ENCODE assay signal across 9 mouse cellular contexts in the genomic region with DNA sequence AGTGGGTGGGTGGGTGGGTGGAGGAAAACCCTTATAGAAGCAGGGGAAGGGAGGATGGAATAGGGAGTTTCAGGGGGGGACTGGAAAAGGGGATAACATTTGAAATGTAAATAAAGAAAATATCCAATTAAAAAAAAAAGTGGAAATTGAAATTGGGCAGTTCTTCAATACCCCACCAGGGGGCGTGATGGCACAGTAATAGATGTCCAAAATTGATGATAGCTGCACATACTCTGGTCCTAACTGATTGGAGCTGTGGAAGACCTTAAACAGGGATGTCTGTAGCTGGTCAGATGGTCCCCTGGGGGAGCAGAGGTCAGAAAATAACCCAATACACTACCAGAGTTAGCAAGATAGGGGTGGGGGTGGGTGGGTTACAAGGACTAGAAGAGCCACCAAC. TPM values are rescaled to one million over a fixed set of nuclear protein-coding genes. Genes with fewer than 3 reads are reported as not detected.
DNase-seq lines count a peak whose midpoint lies in the region; ATAC-seq and TF ChIP-seq lines count a peak whose summit lies in the region.
"Had no signal": no experiment of that assay in that cellular context is flagged by ENCODE, and none has a peak within 500 bp of the region (broad histone marks: within the 10 kb centered on the region; RNA-seq: fewer than 3 reads in every experiment).

No protein-coding gene starts in this region.

- H3K9me3 ChIP-seq in heart, postnatal 0 days (replicated peaks; ENCODE audit: control insufficient read depth, low read length): no peaks in the 10 kb centered on the region
- no peaks in the 10 kb centered on the region for H3K9me3 ChIP-seq in heart, embryonic 11.5 days (replicated peaks; ENCODE audit: control insufficient read depth, low read length)
- H3K9me3 ChIP-seq in neural tube, embryonic 11.5 days (ENCODE audit: control insufficient read depth, low read length): no peaks in the 10 kb centered on the region
- no peaks in the 10 kb centered on the region for H3K9me3 ChIP-seq in neural tube, embryonic 15.5 days (replicated peaks)
- H3K9me3 ChIP-seq: neural tube, embryonic 13.5 days had no signal

- peak; percentile 49 for TF ChIP-seq CTCF in heart, postnatal 0 days (IDR thresholded peaks at IDR 0.05; ENCODE audit: low read depth)

- DNase-seq in heart, postnatal 0 days (ENCODE audit: low spot score): no peak
- DNase-seq in neural tube, embryonic 11.5 days (ENCODE audit: low spot score): peak; percentile 17
- DNase-seq in cerebellum, postnatal 10 days: peak; percentile 59 to 76
- peak; percentile 56 for DNase-seq in retina, postnatal 1 day
- DNase-seq in urinary bladder, postnatal 4 days (ENCODE audit: low spot score in 2 of 2): no peak
- no peak for DNase-seq in right cerebral cortex, postnatal 4 days

- no peaks in the 10 kb centered on the region for H3K27me3 ChIP-seq in heart, postnatal 0 days (ENCODE audit: control insufficient read depth, insufficient read depth, low read length)
- 0 out of 2 replicates have a peak, but pooled peaks cover 3% of the 10 kb centered on the region for H3K27me3 ChIP-seq in heart, embryonic 11.5 days (ENCODE audit: control insufficient read depth, insufficient read depth, low read length)
- no peaks in the 10 kb centered on the region for H3K27me3 ChIP-seq in neural tube, embryonic 11.5 days (ENCODE audit: control insufficient read depth, insufficient read depth, low read length)
- H3K27me3 ChIP-seq in neural tube, embryonic 15.5 days (replicated peaks): no peaks in the 10 kb centered on the region
- H3K27me3 ChIP-seq: neural tube, embryonic 13.5 days had no signal

- H3K4me1 ChIP-seq in heart, postnatal 0 days (ENCODE audit: control insufficient read depth, insufficient read depth): no peaks in the 10 kb centered on the region
- 0 out of 2 replicates have a peak, but pooled peaks cover 2% of the 10 kb centered on the region for H3K4me1 ChIP-seq in heart, embryonic 11.5 days (ENCODE audit: control insufficient read depth, insufficient read depth, low read length)
- H3K4me1 ChIP-seq in neural tube, embryonic 11.5 days (ENCODE audit: control insufficient read depth, insufficient read depth, low read length): no peaks in the 10 kb centered on the region
- peaks cover 8% of the 10 kb centered on the region for H3K4me1 ChIP-seq in neural tube, embryonic 15.5 days

- no peak overlapping the region for H3K4me3 ChIP-seq in heart, postnatal 0 days (ENCODE audit: low read depth, low read length)
- no peak overlapping the region for H3K4me3 ChIP-seq in heart, embryonic 11.5 days (ENCODE audit: low read depth, low read length)
- no peak overlapping the region for H3K4me3 ChIP-seq in neural tube, embryonic 11.5 days (ENCODE audit: low read depth, low read length)
- H3K4me3 ChIP-seq in neural tube, embryonic 15.5 days (replicated peaks): no peak overlapping the region
- H3K4me3 ChIP-seq: neural tube, embryonic 13.5 days had no signal

- no peaks in the 10 kb centered on the region for H3K36me3 ChIP-seq in heart, postnatal 0 days (replicated peaks; ENCODE audit: control insufficient read depth, insufficient read depth, low read length)
- H3K36me3 ChIP-seq in heart, embryonic 11.5 days (ENCODE audit: control insufficient read depth, insufficient read depth, low read length): no peaks in the 10 kb centered on the region
- H3K36me3 ChIP-seq in neural tube, embryonic 11.5 days (ENCODE audit: control insufficient read depth, insufficient read depth, low read length): no peaks in the 10 kb centered on the region
- H3K36me3 ChIP-seq in neural tube, embryonic 15.5 days: peaks cover 1% of the 10 kb centered on the region; the same call in 1 of the 2 replicates

- no peak overlapping the region for H3K4me2 ChIP-seq in heart, postnatal 0 days (ENCODE audit: low read depth, low read length)
- H3K4me2 ChIP-seq in heart, embryonic 11.5 days: no peak overlapping the region
- H3K4me2 ChIP-seq in neural tube, embryonic 11.5 days (ENCODE audit: low read depth): no peak overlapping the region
- no peak overlapping the region for H3K4me2 ChIP-seq in neural tube, embryonic 15.5 days
- H3K4me2 ChIP-seq: neural tube, embryonic 13.5 days had no signal

- TF ChIP-seq EP300 in heart, postnatal 0 days (IDR thresholded peaks at IDR 0.05; ENCODE audit: low read depth): no peak

- 0% methylated on average over 1 of the region's 1 CpGs for WGBS in heart, postnatal 0 days
- WGBS in heart, embryonic 11.5 days (ENCODE audit: insufficient replicate concordance): 0% methylated on average over 1 of the region's 1 CpGs
- WGBS in neural tube, embryonic 11.5 days: 0% methylated on average over 1 of the region's 1 CpGs
- 0% methylated on average over 1 of the region's 1 CpGs for WGBS in neural tube, embryonic 15.5 days

- H3K9ac ChIP-seq in heart, postnatal 0 days (replicated peaks; ENCODE audit: low read depth, low read length): no peak overlapping the region
- no peak overlapping the region for H3K9ac ChIP-seq in heart, embryonic 11.5 days (ENCODE audit: low read depth, low read length)
- H3K9ac ChIP-seq in neural tube, embryonic 11.5 days (ENCODE audit: low read length): no peak overlapping the region
- H3K9ac ChIP-seq in neural tube, embryonic 15.5 days (replicated peaks): no peak overlapping the region
- H3K9ac ChIP-seq: neural tube, embryonic 13.5 days had no signal

- ATAC-seq in heart, postnatal 0 days (ENCODE audit: insufficient read depth, low read depth): no peak
- no peak for ATAC-seq in heart, embryonic 11.5 days (replicated peaks; ENCODE audit: insufficient number of reproducible peaks, low FRiP score, low TSS enrichment)
- no peak for ATAC-seq in neural tube, embryonic 11.5 days (ENCODE audit: insufficient read depth, low FRiP score, low TSS enrichment)
- no peak for ATAC-seq in neural tube, embryonic 15.5 days (ENCODE audit: low FRiP score)

- no peak overlapping the region for H3K27ac ChIP-seq in heart, postnatal 0 days (ENCODE audit: low read depth)
- no peak overlapping the region for H3K27ac ChIP-seq in heart, embryonic 11.5 days (ENCODE audit: low read depth, low read length)
- no peak overlapping the region for H3K27ac ChIP-seq in neural tube, embryonic 11.5 days (ENCODE audit: low read depth, low read length)
- no peak overlapping the region for H3K27ac ChIP-seq in neural tube, embryonic 15.5 days (replicated peaks)
- H3K27ac ChIP-seq: neural tube, embryonic 13.5 days had no signal

RNA-seq across cellular contexts. Expression of gene Ccl17, which starts 4.3 kb away (rescaled TPM):
- total RNA-seq in heart, postnatal 0 days (2014; rRNA removed; ENCODE audit: low replicate concordance): not detected in 2 replicates
- 0.25 TPM in 1 of 2 replicates, not detected in the other for polyA plus RNA-seq in heart, postnatal 0 days (2015; fragmentation: Nextera tagmentation; extraction: Ambion mirVana)
- 0.69 TPM in 1 of 2 replicates, not detected in the other for polyA plus RNA-seq in heart, embryonic 11.5 days (2014; fragmentation: Nextera tagmentation; extraction: Ambion mirVana)
- polyA plus RNA-seq in neural tube, embryonic 11.5 days (2014; fragmentation: Nextera tagmentation; extraction: Ambion mirVana): not detected in 2 replicates
- polyA plus RNA-seq in neural tube, embryonic 15.5 days (2015; fragmentation: Nextera tagmentation; extraction: Ambion mirVana): 0.92 and 1.1 TPM in 2 replicates
- polyA plus RNA-seq: neural tube, embryonic 13.5 days had no signal

RNA-seq across cellular contexts. Expression of gene Coq9, which starts 23.6 kb away (rescaled TPM):
- 620 and 677 TPM in 2 replicates for total RNA-seq in heart, postnatal 0 days (2014; rRNA removed; ENCODE audit: low replicate concordance)
- 290 and 300 TPM in 2 replicates for polyA plus RNA-seq in heart, postnatal 0 days (2015; fragmentation: Nextera tagmentation; extraction: Ambion mirVana)
- polyA plus RNA-seq in heart, embryonic 11.5 days (2014; fragmentation: Nextera tagmentation; extraction: Ambion mirVana): 125 and 126 TPM in 2 replicates
- 54.0 and 59.3 TPM in 2 replicates for polyA plus RNA-seq in neural tube, embryonic 11.5 days (2014; fragmentation: Nextera tagmentation; extraction: Ambion mirVana)
- polyA plus RNA-seq in neural tube, embryonic 15.5 days (2015; fragmentation: Nextera tagmentation; extraction: Ambion mirVana): 61.4 and 66.6 TPM in 2 replicates

RNA-seq across cellular contexts. Expression of gene Ciapin1, which starts 23.6 kb away (rescaled TPM):
- total RNA-seq in heart, postnatal 0 days (2014; rRNA removed; ENCODE audit: low replicate concordance): 41.6 and 80.6 TPM in 2 replicates
- polyA plus RNA-seq in heart, postnatal 0 days (2015; fragmentation: Nextera tagmentation; extraction: Ambion mirVana): 84.0 and 92.2 TPM in 2 replicates
- polyA plus RNA-seq in heart, embryonic 11.5 days (2014; fragmentation: Nextera tagmentation; extraction: Ambion mirVana): 97.0 and 97.5 TPM in 2 replicates
- 160 and 168 TPM in 2 replicates for polyA plus RNA-seq in neural tube, embryonic 11.5 days (2014; fragmentation: Nextera tagmentation; extraction: Ambion mirVana)
- polyA plus RNA-seq in neural tube, embryonic 15.5 days (2015; fragmentation: Nextera tagmentation; extraction: Ambion mirVana): 177 and 195 TPM in 2 replicates

RNA-seq across cellular contexts. Expression of gene Polr2c, which starts 42.7 kb away (rescaled TPM):
- total RNA-seq in heart, postnatal 0 days (2014; rRNA removed; ENCODE audit: low replicate concordance): 96.3 and 112 TPM in 2 replicates
- 117 and 121 TPM in 2 replicates for polyA plus RNA-seq in heart, postnatal 0 days (2015; fragmentation: Nextera tagmentation; extraction: Ambion mirVana)
- 141 and 143 TPM in 2 replicates for polyA plus RNA-seq in heart, embryonic 11.5 days (2014; fragmentation: Nextera tagmentation; extraction: Ambion mirVana)
- 153 TPM in 2 replicates for polyA plus RNA-seq in neural tube, embryonic 11.5 days (2014; fragmentation: Nextera tagmentation; extraction: Ambion mirVana)
- polyA plus RNA-seq in neural tube, embryonic 15.5 days (2015; fragmentation: Nextera tagmentation; extraction: Ambion mirVana): 117 and 122 TPM in 2 replicates

RNA-seq across cellular contexts. Expression of gene Cx3cl1, which starts 42.7 kb away (rescaled TPM):
- 2.3 and 6.2 TPM in 2 replicates for total RNA-seq in heart, postnatal 0 days (2014; rRNA removed; ENCODE audit: low replicate concordance)
- polyA plus RNA-seq in heart, postnatal 0 days (2015; fragmentation: Nextera tagmentation; extraction: Ambion mirVana): 3.3 and 4.1 TPM in 2 replicates
- polyA plus RNA-seq in heart, embryonic 11.5 days (2014; fragmentation: Nextera tagmentation; extraction: Ambion mirVana): 8.8 and 11.2 TPM in 2 replicates
- polyA plus RNA-seq in neural tube, embryonic 11.5 days (2014; fragmentation: Nextera tagmentation; extraction: Ambion mirVana): 6.1 and 7.9 TPM in 2 replicates
- polyA plus RNA-seq in neural tube, embryonic 15.5 days (2015; fragmentation: Nextera tagmentation; extraction: Ambion mirVana): 56.7 and 57.0 TPM in 2 replicates

Comparison
In these comparisons a context has a peak if more than half of its experiments do, and no peak if none do; other contexts are left out.
1. DNase-seq: peak in neural tube, embryonic 11.5 days (single experiment), cerebellum, postnatal 10 days (2 of 2) and retina, postnatal 1 day (single experiment); none in heart, postnatal 0 days (single experiment), urinary bladder, postnatal 4 days (0 of 2) and right cerebral cortex, postnatal 4 days (single experiment).